Mouse (Mus musculus) layer of hippocampus, adult 6 months (tissue): ENCODE results near the gene Sars. TPM values are rescaled to one million over a fixed set of nuclear protein-coding genes. Genes with fewer than 3 reads are reported as not detected.

Experiments
- long read RNA-seq, 2 experiments: library from polyadenylated mRNA; unstranded; transcript quantifications; one replicate each; pipeline ENCODE4 v2.0.0; 2019 to 2020
- polyA plus RNA-seq: library from polyadenylated mRNA; unstranded; fragments of <200 nt; fragmentation: Nextera tagmentation; gene quantifications from 2 replicates; pipeline ENCODE4 v1.2.3, GENCODE M21; 2021

The Sars gene
- 131 and 140 TPM in 2 replicates for polyA plus RNA-seq
- long read RNA-seq, experiment 1, transcript Sars-201 (11 exons, 3,570 nt): major isoform, 162 of 281 reads
- long read RNA-seq, experiment 1, transcript Sars-202 (12 exons, 1,866 nt): minor isoform, 51 of 281 reads
- long read RNA-seq, experiment 1, partial matches to known transcripts: 48 of 281 reads
- long read RNA-seq, experiment 1, other reads (novel, unspliced or antisense): 17 of 281 reads
- long read RNA-seq, experiment 2, transcript Sars-201 (11 exons, 3,570 nt): major isoform, 848 of 1,240 reads
- long read RNA-seq, experiment 2, transcript Sars-202 (12 exons, 1,866 nt): minor isoform, 274 of 1,240 reads
- long read RNA-seq, experiment 2, partial matches to known transcripts: 30 of 1,240 reads
- long read RNA-seq, experiment 2, other reads (novel, unspliced or antisense): 86 of 1,240 reads

DNA sequence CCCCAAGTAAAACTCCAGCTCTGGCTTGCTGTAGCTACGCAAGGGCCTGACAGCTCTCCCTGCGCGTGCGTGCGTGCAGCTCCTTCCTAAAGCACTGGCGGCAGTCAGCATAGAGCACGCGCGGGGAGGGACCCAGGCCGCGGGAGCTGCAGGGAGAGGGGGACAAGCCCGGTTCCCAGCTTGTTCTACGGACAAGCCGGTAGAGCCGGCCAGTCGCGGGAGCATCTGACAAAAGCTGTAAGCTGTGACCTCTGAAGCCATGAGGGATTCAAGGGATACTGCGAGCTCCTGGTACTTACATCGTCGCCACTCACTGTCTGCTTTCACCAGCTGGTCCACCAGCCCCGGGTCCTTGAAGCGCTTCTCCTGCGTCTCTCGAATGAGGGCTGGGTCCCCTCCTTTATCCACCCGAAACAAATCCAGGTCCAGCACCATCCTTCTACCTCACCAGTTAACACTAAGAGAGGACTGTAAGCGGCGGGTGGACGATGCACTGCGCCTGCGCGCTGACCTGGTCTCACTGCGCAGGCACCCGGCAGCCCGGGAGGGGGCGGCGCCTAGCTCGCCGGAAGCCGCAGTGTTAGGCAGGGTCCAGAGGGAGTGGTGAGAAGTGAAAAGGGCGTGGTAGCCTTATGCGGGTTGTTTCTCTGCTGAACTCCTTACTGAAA lies at the start of gene Sars:
TSS of gene Sars (minus strand) at position 512 of the 668 bp plus-strand sequence.

DNA sequence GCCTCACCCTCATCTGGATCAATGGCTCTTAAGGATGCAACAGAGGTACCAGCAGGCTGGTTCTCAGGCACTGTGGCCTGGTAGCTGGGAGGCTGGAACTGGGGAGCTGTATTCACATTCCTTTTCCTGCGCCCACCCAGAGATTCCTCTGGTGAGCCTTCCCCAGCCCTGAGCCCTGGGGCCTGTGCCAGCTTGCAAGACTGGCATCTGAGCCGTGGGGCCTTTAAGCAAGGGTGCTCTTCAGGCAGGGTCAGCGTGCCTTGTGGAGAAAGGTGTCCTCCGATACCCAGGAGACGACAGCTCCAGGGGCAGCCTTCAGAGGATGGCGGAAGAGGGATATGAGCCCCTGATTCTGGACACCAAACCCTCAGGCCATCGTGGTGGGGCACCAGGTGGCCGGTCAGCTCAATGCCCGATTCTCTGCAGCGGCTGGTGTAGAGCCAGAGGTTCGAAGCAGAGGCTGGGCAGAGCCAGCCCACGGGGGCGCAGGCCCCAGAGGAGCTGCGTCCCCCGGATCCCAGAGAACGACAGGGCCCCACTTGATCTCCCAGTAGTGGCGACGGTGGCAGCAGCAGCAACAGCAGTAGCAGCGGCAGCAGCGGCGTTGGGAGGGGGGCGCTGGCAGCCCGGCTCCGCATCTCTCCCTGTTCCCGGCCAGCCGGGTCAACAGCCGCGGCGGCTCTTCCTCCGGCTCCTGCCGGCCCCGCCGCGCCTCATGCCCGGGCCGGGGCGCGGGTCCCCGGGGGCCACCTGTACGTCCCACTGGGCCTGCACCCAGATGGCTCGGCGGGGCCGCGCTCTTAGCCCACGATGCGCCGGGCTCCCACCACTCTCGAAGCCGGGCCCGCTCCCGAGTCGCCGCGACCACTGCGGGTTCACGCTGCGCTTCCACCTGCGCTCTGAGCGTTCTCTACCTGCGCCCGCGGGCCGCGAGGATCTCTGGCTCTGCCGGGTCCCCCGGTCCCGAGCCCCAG lies 29.9 kb downstream of the Sars start, which contains the start of gene Celsr2:
TSS of gene Celsr2 (minus strand) at position 696 of the 974 bp plus-strand sequence.

DNA sequence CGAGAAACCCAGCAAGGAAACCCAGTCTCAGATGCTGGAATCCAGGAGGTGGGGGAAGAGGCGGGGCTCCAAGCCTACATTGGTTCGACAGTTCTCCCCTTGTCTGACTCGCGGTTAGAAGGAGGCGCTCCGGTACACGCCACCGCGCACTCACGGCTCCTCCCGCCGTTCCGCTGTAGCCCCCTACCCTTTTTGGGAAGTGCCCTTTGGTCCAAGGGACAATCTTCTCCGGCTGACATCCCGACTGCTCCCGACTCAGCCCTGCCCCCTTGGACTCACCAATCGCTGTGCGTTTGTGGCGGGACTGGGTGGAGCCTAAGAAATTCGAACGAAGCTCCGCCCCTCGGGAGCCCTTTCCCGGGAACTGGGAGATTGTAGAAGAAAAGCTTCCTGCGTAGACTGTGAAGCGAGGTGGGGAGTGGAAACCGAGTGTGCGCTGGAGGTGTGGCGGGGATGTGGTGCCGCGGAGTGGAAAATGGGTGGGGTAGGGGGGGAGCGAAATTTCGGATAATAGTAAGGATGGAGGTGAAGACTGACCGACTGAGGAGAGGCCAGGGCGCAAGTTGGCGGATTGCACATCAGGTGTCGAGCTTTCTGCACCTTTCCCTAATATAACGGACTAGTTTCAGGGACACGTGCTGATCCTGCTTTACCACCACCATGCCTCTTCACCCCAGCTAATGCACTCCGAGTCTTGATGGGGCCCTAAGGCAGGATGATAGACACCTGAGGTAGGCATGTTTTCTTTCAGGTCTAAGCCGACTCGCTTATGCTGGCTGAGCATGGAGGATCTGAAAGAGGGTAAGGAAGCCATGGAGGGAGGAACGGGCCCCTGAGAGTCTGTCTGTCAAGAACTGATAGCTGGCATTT lies 61.3 kb downstream of the Sars start, which contains the start of gene Psrc1:
TSS of gene Psrc1 (plus strand) at position 355 of the 870 bp plus-strand sequence.

Other genes starting within 250 kb of the Sars start
- 4.8 and 5.3 TPM in 2 replicates for gene Cyb561d1, start 244.0 kb downstream of the Sars start, polyA plus RNA-seq
- 3.5 and 4.9 TPM in 2 replicates for gene Atxn7l2, start 234.3 kb downstream of the Sars start, polyA plus RNA-seq
- gene Sypl2, start 218.6 kb downstream of the Sars start, polyA plus RNA-seq: 0.75 and 0.92 TPM in 2 replicates
- 219 and 230 TPM in 2 replicates for gene Psma5, start 188.3 kb downstream of the Sars start, polyA plus RNA-seq
- gene Sort1, start 161.1 kb downstream of the Sars start, polyA plus RNA-seq: 32.3 and 34.9 TPM in 2 replicates
- gene Mybphl, start 80.3 kb downstream of the Sars start, polyA plus RNA-seq: not detected in 2 replicates
- gene Psrc1, start 61.4 kb downstream of the Sars start, polyA plus RNA-seq: 8.3 and 10.5 TPM in 2 replicates
- gene Celsr2, start 29.7 kb downstream of the Sars start, polyA plus RNA-seq: 32.5 and 41.7 TPM in 2 replicates
- gene 1700013F07Rik, start 88.9 kb upstream of the Sars start, polyA plus RNA-seq: 1.8 and 3.3 TPM in 2 replicates
- gene 5330417C22Rik, start 91.3 kb upstream of the Sars start, polyA plus RNA-seq: 24.4 and 26.5 TPM in 2 replicates
- gene Tmem167b, start 117.3 kb upstream of the Sars start, polyA plus RNA-seq: 35.1 and 36.9 TPM in 2 replicates
- gene Taf13, start 126.5 kb upstream of the Sars start, polyA plus RNA-seq: 23.9 and 30.7 TPM in 2 replicates
- 42.4 and 44.0 TPM in 2 replicates for gene Wdr47, start 146.1 kb upstream of the Sars start, polyA plus RNA-seq
- 66.9 and 87.7 TPM in 2 replicates for gene Clcc1, start 208.7 kb upstream of the Sars start, polyA plus RNA-seq